Mouse (Mus musculus): Measurements from ENCODE around the gene Cd200r1. TPM values are rescaled to one million over a fixed set of nuclear protein-coding genes. Genes with fewer than 3 reads are reported as not detected.

Cd200r1 gene
- polyA plus RNA-seq (2012), result 0.99 and 1.1 TPM in 2 replicates

GRCm38 (mm10) chr16:44765555-44766319 is at the start of gene Cd200r1:
Cd200r1 (plus strand) TSS chr16:44765736.

GRCm38 (mm10) chr16:44724083-44724787 is 41.3 kb upstream of the Cd200r1 start, which contains the start of gene Nepro:
Nepro (plus strand) TSS chr16:44724301.

GRCm38 (mm10) chr16:44745866-44746562 is 19.5 kb upstream of the Cd200r1 start, which contains the start of gene Gtpbp8:
Gtpbp8 (minus strand) TSS chr16:44746363.

GRCm38 (mm10) chr16:44811544-44811943 is 46.0 kb downstream of the Cd200r1 start, which contains the start of gene Cd200r4:
Cd200r4 (plus strand) TSS chr16:44811733.

Other genes starting within 250 kb of the Cd200r1 start
- 0.42 and 0.48 TPM in 2 replicates for gene Boc, start 206.8 kb upstream of the Cd200r1 start, polyA plus RNA-seq (2012)
- gene Nepro, start 41.4 kb upstream of the Cd200r1 start, polyA plus RNA-seq (2012), result 7.5 and 9.2 TPM in 2 replicates
- 12.3 and 17.1 TPM in 2 replicates for gene Gtpbp8, start 19.4 kb upstream of the Cd200r1 start, polyA plus RNA-seq (2012)
- 0.04 and 0.08 TPM in 2 replicates for gene Cd200r4, start 46.0 kb downstream of the Cd200r1 start, polyA plus RNA-seq (2012)
- gene Cd200r2, start 101.4 kb downstream of the Cd200r1 start, polyA plus RNA-seq (2012), result not detected in 2 replicates
- gene Cd200r3, start 177.9 kb downstream of the Cd200r1 start, polyA plus RNA-seq (2012), result 0.13 and 0.15 TPM in 2 replicates

Data from megakaryocyte-erythroid progenitor cell, adult 5 weeks (primary cell).